Mouse (Mus musculus) kidney, embryonic 16.5 days (tissue): ENCODE results near the gene Fli1. TPM values are rescaled to one million over a fixed set of nuclear protein-coding genes. Genes with fewer than 3 reads are reported as not detected.

Experiments used
- ATAC-seq: fragments of 200-750 bp; cut with Nextera tagmentation; 2 replicates; pipeline ENCODE4 v1.8.0; 2017; ENCODE audit warnings: moderate TSS enrichment; ENCODE audit not compliant: low FRiP score, low TSS enrichment
- H3K27ac ChIP-seq: fragments of 300-500 bp; sonication (generic); 2 replicates; pipeline ENCODE4 v1.5.1; 2014; ENCODE audit warnings: low read length
- H3K27me3 ChIP-seq: fragments of 300-500 bp; sonication (generic); 2 replicates; pipeline ENCODE4 v1.6.1; 2014; ENCODE audit warnings: low read length, control low read depth, mixed read lengths; ENCODE audit not compliant: insufficient read depth
- H3K36me3 ChIP-seq: fragments of 300-500 bp; sonication (generic); 2 replicates; pipeline ENCODE4 v1.6.1; 2014; ENCODE audit warnings: low read length, control low read depth, mixed read lengths; ENCODE audit not compliant: insufficient read depth
- H3K4me1 ChIP-seq: fragments of 300-500 bp; sonication (generic); 2 replicates; pipeline ENCODE4 v1.6.1; 2014; ENCODE audit warnings: low read length, control low read depth, mixed read lengths; ENCODE audit not compliant: insufficient read depth
- H3K4me2 ChIP-seq: fragments of 300-500 bp; sonication (generic); replicated peaks from 2 replicates; pipeline ENCODE4 v1.6.1; 2014; ENCODE audit warnings: low read depth, low read length
- H3K4me3 ChIP-seq: fragments of 300-500 bp; sonication (generic); 2 replicates; pipeline ENCODE4 v1.5.1; 2014; ENCODE audit warnings: mild to moderate bottlenecking, low read length
- H3K9ac ChIP-seq: fragments of 300-500 bp; sonication (generic); replicated peaks from 2 replicates; pipeline ENCODE4 v1.6.1; 2014; ENCODE audit warnings: low read length
- H3K9me3 ChIP-seq: fragments of 300-500 bp; sonication (generic); 2 replicates; pipeline ENCODE4 v1.6.1; 2016; ENCODE audit warnings: low read length, control low read depth
- WGBS: fragments of 180-500 bp; shearing (Covaris S2); extraction: QIAGEN DNeasy Blood & Tissue Kit; methylation state at CpG from one replicate; pipeline ENCODE4 v1.1.7; 2014; 5-methylcytosine and 5-hydroxymethylcytosine counted together
- polyA plus RNA-seq: library from polyadenylated mRNA; unstranded; fragments of >200 nt; fragmentation: Nextera tagmentation; extraction: Ambion mirVana; gene quantifications from 2 replicates; pipeline ENCODE4 v1.2.1, GENCODE M21; 2015

Gene Fli1
- polyA plus RNA-seq: 29.4 and 30.3 TPM in 2 replicates

- ATAC-seq: no peak
- Histone ChIP-seq H3K4me1 (peaks cover 58% of the 10 kb centered on the region), H3K27me3 (peaks cover 27% of the 10 kb centered on the region), H3K36me3 (no peaks in the 10 kb centered on the region), H3K4me2 (peak within 1 kb of the TSS; percentile 78), H3K9me3 (no peaks in the 10 kb centered on the region), H3K4me3 (peak within 1 kb of the TSS; percentile 80), H3K9ac (peak within 1 kb of the TSS; percentile 71), H3K27ac (peak within 1 kb of the TSS; percentile 83)
- under 1% methylated on average over 40 of the region's 41 CpGs for WGBS
Observed at GRCm38 (mm10) chr9:32542212-32543039, at the start of gene Fli1. Gene Fli1 (minus strand): TSS chr9:32542861.

- Histone ChIP-seq H3K27ac (peak overlapping the region; percentile 28), H3K9ac (peak overlapping the region; percentile 24), H3K4me1 (peaks cover 24% of the 10 kb centered on the region), H3K27me3 (no peaks in the 10 kb centered on the region), H3K4me3 (peak overlapping the region; percentile 12; the same call in 1 of the 2 replicates), H3K9me3 (no peaks in the 10 kb centered on the region), H3K4me2 (peak overlapping the region; percentile 33), H3K36me3 (no peaks in the 10 kb centered on the region)
- WGBS: 13% methylated on average over 14 of the region's 14 CpGs
- peak; percentile 79 for ATAC-seq
Observed at GRCm38 (mm10) chr9:32591732-32592582, 49.3 kb upstream of the Fli1 start.

GRCm38 (mm10) chr9:32590571-32590970, 47.9 kb upstream of the Fli1 start:
- Histone ChIP-seq H3K9ac (no peak overlapping the region), H3K9me3 (no peaks in the 10 kb centered on the region), H3K4me1 (peaks cover 24% of the 10 kb centered on the region), H3K27me3 (no peaks in the 10 kb centered on the region), H3K36me3 (no peaks in the 10 kb centered on the region), H3K27ac (no peak overlapping the region), H3K4me2 (no peak overlapping the region), H3K4me3 (no peak overlapping the region)
- no peak for ATAC-seq
- 81% methylated on average over 5 of the region's 5 CpGs for WGBS

GRCm38 (mm10) chr9:32589900-32590299, 47.2 kb upstream of the Fli1 start:
- Histone ChIP-seq H3K4me1 (peaks cover 18% of the 10 kb centered on the region), H3K4me3 (no peak overlapping the region), H3K4me2 (no peak overlapping the region), H3K27me3 (no peaks in the 10 kb centered on the region), H3K27ac (no peak overlapping the region), H3K9ac (no peak overlapping the region), H3K9me3 (no peaks in the 10 kb centered on the region), H3K36me3 (no peaks in the 10 kb centered on the region)
- ATAC-seq: peak; percentile 62; the same call in 1 of the 2 replicates
- 4% methylated on average over 8 of the region's 8 CpGs for WGBS

GRCm38 (mm10) chr9:32585357-32585756, 42.7 kb upstream of the Fli1 start:
- Histone ChIP-seq H3K9ac (no peak overlapping the region), H3K27ac (no peak overlapping the region), H3K4me2 (no peak overlapping the region), H3K9me3 (no peaks in the 10 kb centered on the region), H3K27me3 (no peaks in the 10 kb centered on the region), H3K36me3 (no peaks in the 10 kb centered on the region), H3K4me1 (0 out of 2 replicates have a peak, but pooled peaks cover 2% of the 10 kb centered on the region), H3K4me3 (no peak overlapping the region)
- WGBS: 51% methylated on average over 7 of the region's 7 CpGs
- ATAC-seq: no peak

- ATAC-seq: 0 out of 2 replicates have a peak, but pooled peaks have one; percentile 35
- Histone ChIP-seq H3K4me2 (no peak overlapping the region), H3K36me3 (no peaks in the 10 kb centered on the region), H3K4me1 (no peaks in the 10 kb centered on the region), H3K27me3 (no peaks in the 10 kb centered on the region), H3K4me3 (no peak overlapping the region), H3K9ac (no peak overlapping the region), H3K9me3 (no peaks in the 10 kb centered on the region), H3K27ac (no peak overlapping the region)
- WGBS: 65% methylated on average over 6 of the region's 6 CpGs
Observed at GRCm38 (mm10) chr9:32583905-32584304, 41.2 kb upstream of the Fli1 start.

- no peak overlapping the region for H3K4me3 ChIP-seq
- no peaks in the 10 kb centered on the region for H3K36me3 ChIP-seq
- H3K9ac ChIP-seq: no peak overlapping the region
- WGBS: 72% methylated on average over 11 of the region's 11 CpGs
- H3K27ac ChIP-seq: no peak overlapping the region
- H3K27me3 ChIP-seq: no peaks in the 10 kb centered on the region
- no peak for ATAC-seq
- H3K4me1 ChIP-seq: no peaks in the 10 kb centered on the region
- no peak overlapping the region for H3K4me2 ChIP-seq
- H3K9me3 ChIP-seq: no peaks in the 10 kb centered on the region
Observed at GRCm38 (mm10) chr9:32581851-32582573, 39.4 kb upstream of the Fli1 start.

GRCm38 (mm10) chr9:32578411-32578810, 35.8 kb upstream of the Fli1 start:
- ATAC-seq: no peak
- 70% methylated on average over 2 of the region's 2 CpGs for WGBS

GRCm38 (mm10) chr9:32573638-32574037, 31.0 kb upstream of the Fli1 start:
- H3K9me3 ChIP-seq: no peaks in the 10 kb centered on the region
- H3K27me3 ChIP-seq: no peaks in the 10 kb centered on the region
- H3K4me2 ChIP-seq: no peak overlapping the region
- no peak overlapping the region for H3K9ac ChIP-seq
- no peak overlapping the region for H3K27ac ChIP-seq
- no peaks in the 10 kb centered on the region for H3K36me3 ChIP-seq
- ATAC-seq: no peak
- 61% methylated on average over 4 of the region's 4 CpGs for WGBS
- no peak overlapping the region for H3K4me3 ChIP-seq
- no peaks in the 10 kb centered on the region for H3K4me1 ChIP-seq

More at GRCm38 (mm10) chr9:32578411-32578810, 35.8 kb upstream of the Fli1 start:
- no peaks in the 10 kb centered on the region for H3K27me3 ChIP-seq
- no peak overlapping the region for H3K4me2 ChIP-seq
- no peaks in the 10 kb centered on the region for H3K9me3 ChIP-seq
- no peak overlapping the region for H3K27ac ChIP-seq
- no peak overlapping the region for H3K4me3 ChIP-seq
- no peaks in the 10 kb centered on the region for H3K4me1 ChIP-seq
- H3K36me3 ChIP-seq: no peaks in the 10 kb centered on the region
- no peak overlapping the region for H3K9ac ChIP-seq
